Mouse (Mus musculus): ENCODE data around the gene BC067074. TPM values are rescaled to one million over a fixed set of nuclear protein-coding genes. Genes with fewer than 3 reads are reported as not detected.

The BC067074 gene
- total and polyA plus RNA-seq, 3 experiments: not detected

- H3K79me2 ChIP-seq (ENCODE audit: control insufficient read depth, insufficient read depth, low read length, poor library complexity): no peaks in the 10 kb centered on the region
- no peaks in the 10 kb centered on the region for H3K27me3 ChIP-seq (ENCODE audit: control insufficient read depth in 1 of 2, insufficient read depth in 2 of 2, low read length in 2 of 2)
- DNase-seq (ENCODE audit: low read depth, low spot score): no peak
- H3K27ac ChIP-seq (ENCODE audit: control insufficient read depth, low read depth, low read length): no peak overlapping the region
- no peaks in the 10 kb centered on the region for H3K9me3 ChIP-seq (replicated peaks; ENCODE audit: insufficient read depth, low read length)
- H3K36me3 ChIP-seq (ENCODE audit: control insufficient read depth in 1 of 2, insufficient read depth in 2 of 2, low read length in 2 of 2): no peaks in the 10 kb centered on the region
- no peak overlapping the region for H3K9ac ChIP-seq (ENCODE audit: control insufficient read depth, low read depth, low read length, poor library complexity, severe bottlenecking)
- no peak overlapping the region for H3K4me3 ChIP-seq (ENCODE audit: control insufficient read depth in 1 of 2, insufficient read depth in 1 of 2, low read depth in 2 of 2, low read length in 2 of 2)
- no peaks in the 10 kb centered on the region for H3K4me1 ChIP-seq (ENCODE audit: control insufficient read depth in 1 of 2, insufficient read depth in 2 of 2, low read length in 2 of 2)
- TF ChIP-seq JUND (IDR thresholded peaks at IDR 0.05; ENCODE audit: low read depth, low read length) (no peak), TCF12 (IDR thresholded peaks at IDR 0.05; ENCODE audit: low read depth, low read length) (no peak), MEF2A (IDR thresholded peaks at IDR 0.05; ENCODE audit: extremely low read depth, insufficient replicate concordance, low read depth, low read length, poor library complexity, severe bottlenecking) (no peak), ZNF384 (IDR thresholded peaks at IDR 0.05; ENCODE audit: low read depth, low read length) (no peak), CTCF (IDR thresholded peaks at IDR 0.05 in 2 of 3, conservative IDR thresholded peaks at IDR 0.05 in 1 of 3; ENCODE audit: control insufficient read depth in 1 of 3, insufficient read depth in 1 of 3, low read depth in 2 of 3, low read length in 3 of 3, poor library complexity in 1 of 3, severe bottlenecking in 1 of 3) (no peak), MAZ (IDR thresholded peaks at IDR 0.05; ENCODE audit: low read depth, low read length) (no peak), MYC (IDR thresholded peaks at IDR 0.05; ENCODE audit: low read depth, low read length) (no peak), MXI1 (IDR thresholded peaks at IDR 0.05; ENCODE audit: low read depth, low read length) (no peak), SIN3A (IDR thresholded peaks at IDR 0.05; ENCODE audit: low read length) (no peak), HCFC1 (IDR thresholded peaks at IDR 0.05; ENCODE audit: low read depth, low read length) (no peak), GABPA (IDR thresholded peaks at IDR 0.05; ENCODE audit: low read depth, low read length) (no peak), MAX (IDR thresholded peaks at IDR 0.05; ENCODE audit: low read length) (no peak), USF1 (IDR thresholded peaks at IDR 0.05; ENCODE audit: low read depth, low read length) (no peak), RAD21 (IDR thresholded peaks at IDR 0.05; ENCODE audit: low read depth, low read length) (no peak), SMC3 (IDR thresholded peaks at IDR 0.05; ENCODE audit: low read depth, low read length) (no peak)
Observed at GRCm38 (mm10) chr13:113353546-113353945, 60.6 kb downstream of the BC067074 start.

DNA sequence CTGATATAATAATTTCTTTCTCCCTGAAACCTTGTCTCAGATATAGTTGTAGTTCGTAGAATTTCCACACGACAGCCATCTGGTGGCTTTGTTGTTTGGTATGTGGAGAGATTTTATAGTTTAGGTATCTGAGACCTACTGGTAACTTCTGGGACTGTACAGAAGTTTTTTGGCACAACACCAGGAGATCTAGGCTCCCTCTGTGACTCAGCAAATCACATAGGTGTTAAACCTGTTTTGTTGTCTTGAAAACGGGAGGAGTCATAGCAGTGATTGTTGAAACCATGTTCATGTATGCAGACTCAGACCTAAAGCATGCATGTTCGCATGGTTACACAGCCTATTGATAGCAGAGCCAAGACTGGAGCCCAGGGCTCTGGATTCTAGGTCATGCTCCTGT is 61.0 kb downstream of the BC067074 start:
- Histone ChIP-seq H3K4me3 (ENCODE audit: control insufficient read depth in 1 of 2, insufficient read depth in 1 of 2, low read depth in 2 of 2, low read length in 2 of 2) (no peak overlapping the region), H3K79me2 (ENCODE audit: control insufficient read depth, insufficient read depth, low read length, poor library complexity) (no peaks in the 10 kb centered on the region), H3K36me3 (ENCODE audit: control insufficient read depth in 1 of 2, insufficient read depth in 2 of 2, low read length in 2 of 2) (no peaks in the 10 kb centered on the region), H3K4me1 (ENCODE audit: control insufficient read depth in 1 of 2, insufficient read depth in 2 of 2, low read length in 2 of 2) (no peaks in the 10 kb centered on the region), H3K9me3 (replicated peaks; ENCODE audit: insufficient read depth, low read length) (no peaks in the 10 kb centered on the region), H3K27me3 (ENCODE audit: control insufficient read depth in 1 of 2, insufficient read depth in 2 of 2, low read length in 2 of 2) (no peaks in the 10 kb centered on the region), H3K27ac (ENCODE audit: control insufficient read depth, low read depth, low read length) (no peak overlapping the region), H3K9ac (ENCODE audit: control insufficient read depth, low read depth, low read length, poor library complexity, severe bottlenecking) (no peak overlapping the region)
- no peak for DNase-seq (ENCODE audit: low read depth, low spot score)
- TF ChIP-seq USF1 (IDR thresholded peaks at IDR 0.05; ENCODE audit: low read depth, low read length): no peak
- no peak for TF ChIP-seq HCFC1 (IDR thresholded peaks at IDR 0.05; ENCODE audit: low read depth, low read length)
- TF ChIP-seq NELFE (IDR thresholded peaks at IDR 0.05; ENCODE audit: low read depth, low read length): no peak
- no peak for TF ChIP-seq POLR2A (IDR thresholded peaks at IDR 0.05; ENCODE audit: control insufficient read depth in 1 of 2, insufficient read depth in 1 of 2, low read depth in 1 of 2, low read length in 2 of 2, poor library complexity in 1 of 2)
- no peak for TF ChIP-seq MYC (IDR thresholded peaks at IDR 0.05; ENCODE audit: low read depth, low read length)
- no peak for TF ChIP-seq TCF12 (IDR thresholded peaks at IDR 0.05; ENCODE audit: low read depth, low read length)
- no peak for TF ChIP-seq ZNF384 (IDR thresholded peaks at IDR 0.05; ENCODE audit: low read depth, low read length)
- TF ChIP-seq ETS1 (IDR thresholded peaks at IDR 0.05; ENCODE audit: low read depth, low read length): no peak
- no peak for TF ChIP-seq JUND (IDR thresholded peaks at IDR 0.05; ENCODE audit: low read depth, low read length)
- no peak for TF ChIP-seq SMC3 (IDR thresholded peaks at IDR 0.05; ENCODE audit: low read depth, low read length)
- no peak for TF ChIP-seq MAZ (IDR thresholded peaks at IDR 0.05; ENCODE audit: low read depth, low read length)
- no peak for TF ChIP-seq ELF1 (IDR thresholded peaks at IDR 0.05; ENCODE audit: low read depth, low read length)
- no peak for TF ChIP-seq GATA1 (IDR thresholded peaks at IDR 0.05; ENCODE audit: low read depth, low read length)
- TF ChIP-seq MEF2A (IDR thresholded peaks at IDR 0.05; ENCODE audit: extremely low read depth, insufficient replicate concordance, low read depth, low read length, poor library complexity, severe bottlenecking): no peak
- TF ChIP-seq SIN3A (IDR thresholded peaks at IDR 0.05; ENCODE audit: low read length): no peak
- no peak for TF ChIP-seq TAL1 (IDR thresholded peaks at IDR 0.05; ENCODE audit: low read length)
- TF ChIP-seq POLR2AphosphoS2 (IDR thresholded peaks at IDR 0.05; ENCODE audit: low read length): no peak
